Mouse (Mus musculus) liver, adult 2 months (tissue): ENCODE measurements at regions not wholly inside any gene's neighbourhood (a gene's known extent, or its start where the extent isn't known, plus 50 kb on each side); places are given as distances from the start of the nearest gene placed in this dataset.

Experiments used
- CTCF ChIP-seq: fragments of 200-500 bp; IDR thresholded peaks from 2 replicates; pipeline ENCODE4 v1.5.1; 2011; ENCODE audit warnings: low read depth, low read length, control low read depth
- POLR2A ChIP-seq: fragments of 200-500 bp; IDR thresholded peaks from 2 replicates; pipeline ENCODE4 v1.6.1; 2011; ENCODE audit warnings: low read length, control low read depth; ENCODE audit not compliant: insufficient read depth; ENCODE audit errors: extremely low read depth

DNA sequence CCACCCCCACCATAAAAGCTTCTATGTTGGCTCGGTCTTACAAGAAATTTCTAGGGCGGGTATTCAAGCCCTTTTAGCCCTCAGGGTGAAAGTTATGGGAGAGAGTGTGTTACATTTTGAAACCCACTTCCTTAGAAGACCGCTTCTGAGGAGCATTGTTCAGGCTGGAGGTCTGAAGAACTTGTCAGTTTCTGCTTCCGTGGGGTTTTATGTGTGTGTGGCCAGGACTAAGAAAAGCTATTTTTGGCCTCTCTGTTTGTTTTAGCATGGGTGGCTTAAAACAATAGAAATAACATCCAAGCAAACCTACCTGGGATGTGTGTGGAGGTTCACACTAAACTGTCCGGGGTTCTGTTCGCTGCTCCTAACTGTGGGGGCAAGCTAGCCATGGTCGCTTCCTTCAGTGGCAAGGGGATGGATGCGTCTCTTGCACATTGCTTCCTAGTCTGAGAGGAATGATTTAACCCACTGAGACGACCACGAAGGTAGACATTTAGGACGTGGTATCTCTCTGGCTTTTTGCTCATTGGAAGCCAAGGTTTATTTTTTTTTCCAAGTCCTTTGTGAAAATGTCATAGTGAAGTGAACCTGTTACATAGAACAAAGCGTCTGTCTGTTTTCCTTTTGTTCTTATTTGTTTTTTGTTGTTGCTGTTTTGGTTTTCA lies 298.4 kb downstream of the Vrk1 start:
- no peak for TF ChIP-seq CTCF
- no peak for TF ChIP-seq POLR2A
